8 mouse cellular contexts compared by ENCODE assay signal in genomic region chr8:94976651-94977417, GRCm38 (mm10). TPM values are rescaled to one million over a fixed set of nuclear protein-coding genes. Genes with fewer than 3 reads are reported as not detected.
A peak's percentile ranks its signal among the peaks of the same experiment; 100 is the strongest.
DNase-seq lines count a peak whose midpoint lies in the region; ATAC-seq and TF ChIP-seq lines count a peak whose summit lies in the region.

No protein-coding gene starts in this region.

- H3K27ac ChIP-seq in hindbrain, embryonic 10.5 days, result peak overlapping the region; percentile 67; the same call in 1 of the 2 replicates
- H3K27ac ChIP-seq in hindbrain, embryonic 11.5 days (ENCODE audit: low read depth, low read length), result no peak overlapping the region
- peak overlapping the region; percentile 47; the same call in 1 of the 2 replicates for H3K27ac ChIP-seq in limb, embryonic 12.5 days
- H3K27ac ChIP-seq in midbrain, embryonic 14.5 days (replicated peaks; ENCODE audit: low read depth, low read length), result no peak overlapping the region
- no peak overlapping the region for H3K27ac ChIP-seq in layer of hippocampus, adult 2 months

- H3K4me3 ChIP-seq in hindbrain, embryonic 10.5 days, result peak overlapping the region; percentile 28
- no peak overlapping the region for H3K4me3 ChIP-seq in hindbrain, embryonic 11.5 days (ENCODE audit: low read depth, low read length)
- peak overlapping the region; percentile 29 for H3K4me3 ChIP-seq in limb, embryonic 12.5 days (replicated peaks)
- no peak overlapping the region; the same call in 1 of the 2 replicates for H3K4me3 ChIP-seq in midbrain, embryonic 14.5 days (replicated peaks; ENCODE audit: low read depth, low read length)
- H3K4me3 ChIP-seq in layer of hippocampus, adult 2 months, result no peak overlapping the region

- DNase-seq in hindbrain, embryonic 10.5 days (ENCODE audit: low spot score), result no peak
- DNase-seq in hindbrain, embryonic 11.5 days (ENCODE audit: low spot score), result no peak
- no peak for DNase-seq in midbrain, embryonic 14.5 days
- no peak for DNase-seq in frontal cortex, postnatal 25 days (ENCODE audit: low spot score in 2 of 2)
- DNase-seq in layer of hippocampus, adult 2 months (ENCODE audit: low spot score in 2 of 2), result no peak

- 18% methylated on average over 17 of the region's 17 CpGs for WGBS in hindbrain, embryonic 10.5 days
- 23% methylated on average over 17 of the region's 17 CpGs for WGBS in hindbrain, embryonic 11.5 days
- WGBS in limb, embryonic 12.5 days, result 13% methylated on average over 17 of the region's 17 CpGs
- 22% methylated on average over 17 of the region's 17 CpGs for WGBS in midbrain, embryonic 14.5 days

- peaks cover 40% of the 10 kb centered on the region for H3K27me3 ChIP-seq in hindbrain, embryonic 10.5 days (ENCODE audit: insufficient read depth, poor library complexity, severe bottlenecking)
- no peaks in the 10 kb centered on the region for H3K27me3 ChIP-seq in hindbrain, embryonic 11.5 days (ENCODE audit: control insufficient read depth, insufficient read depth, low read length)
- peaks cover 35% of the 10 kb centered on the region for H3K27me3 ChIP-seq in limb, embryonic 12.5 days
- no peaks in the 10 kb centered on the region for H3K27me3 ChIP-seq in midbrain, embryonic 14.5 days (ENCODE audit: control insufficient read depth, insufficient read depth, low read length)

- H3K36me3 ChIP-seq in hindbrain, embryonic 10.5 days, result no peaks in the 10 kb centered on the region
- H3K36me3 ChIP-seq in hindbrain, embryonic 11.5 days (ENCODE audit: control insufficient read depth, insufficient read depth, low read length), result no peaks in the 10 kb centered on the region
- H3K36me3 ChIP-seq in limb, embryonic 12.5 days, result no peaks in the 10 kb centered on the region
- H3K36me3 ChIP-seq in midbrain, embryonic 14.5 days (ENCODE audit: control insufficient read depth, insufficient read depth, low read length), result no peaks in the 10 kb centered on the region

- peaks cover 45% of the 10 kb centered on the region for H3K4me1 ChIP-seq in hindbrain, embryonic 10.5 days (replicated peaks)
- H3K4me1 ChIP-seq in hindbrain, embryonic 11.5 days (replicated peaks; ENCODE audit: control insufficient read depth, insufficient read depth, low read length), result peaks cover 4% of the 10 kb centered on the region; the same call in 1 of the 2 replicates
- H3K4me1 ChIP-seq in limb, embryonic 12.5 days (replicated peaks), result peaks cover 18% of the 10 kb centered on the region
- peaks cover 27% of the 10 kb centered on the region for H3K4me1 ChIP-seq in midbrain, embryonic 14.5 days (ENCODE audit: control insufficient read depth, insufficient read depth, low read length)

- TF ChIP-seq CTCF in layer of hippocampus, adult 2 months (conservative IDR thresholded peaks at IDR 0.05), result no peak

- no peak for ATAC-seq in hindbrain, embryonic 11.5 days (ENCODE audit: low FRiP score)
- peak; percentile 20 for ATAC-seq in granulocyte monocyte progenitor cell, adult 5-6 weeks (replicated peaks; ENCODE audit: poor library complexity, severe bottlenecking)
- no peak for ATAC-seq in limb, embryonic 12.5 days (ENCODE audit: insufficient number of reproducible peaks, insufficient read depth, low FRiP score, low TSS enrichment, low read depth)
- no peak for ATAC-seq in midbrain, embryonic 14.5 days (ENCODE audit: low FRiP score, low TSS enrichment)
- ATAC-seq in frontal cortex, adult (ENCODE audit: low TSS enrichment), result no peak

- no peak overlapping the region for H3K9ac ChIP-seq in hindbrain, embryonic 11.5 days (ENCODE audit: low read depth, low read length)
- H3K9ac ChIP-seq in limb, embryonic 12.5 days (replicated peaks), result 0 out of 2 replicates have a peak overlapping the region, but pooled peaks have one; percentile 19
- no peak overlapping the region; the same call in 1 of the 2 replicates for H3K9ac ChIP-seq in midbrain, embryonic 14.5 days (replicated peaks; ENCODE audit: low read length)

- H3K9me3 ChIP-seq in hindbrain, embryonic 10.5 days, result no peaks in the 10 kb centered on the region
- H3K9me3 ChIP-seq in hindbrain, embryonic 11.5 days (ENCODE audit: control insufficient read depth, low read length), result no peaks in the 10 kb centered on the region
- no peaks in the 10 kb centered on the region for H3K9me3 ChIP-seq in limb, embryonic 12.5 days
- no peaks in the 10 kb centered on the region for H3K9me3 ChIP-seq in midbrain, embryonic 14.5 days (ENCODE audit: control insufficient read depth, low read length)

- H3K4me2 ChIP-seq in hindbrain, embryonic 11.5 days (replicated peaks; ENCODE audit: low read depth, low read length), result no peak overlapping the region; the same call in 1 of the 2 replicates
- peak overlapping the region; percentile 49 for H3K4me2 ChIP-seq in limb, embryonic 12.5 days
- H3K4me2 ChIP-seq in midbrain, embryonic 14.5 days (ENCODE audit: low read length), result peak overlapping the region; percentile 37

RNA-seq across cellular contexts. Expression of gene Adgrg1, which starts 2.3 kb away (rescaled TPM):
- polyA plus RNA-seq in hindbrain, embryonic 10.5 days (2016; fragmentation: Nextera tagmentation; extraction: Ambion mirVana), result 101 and 186 TPM in 2 replicates
- 138 and 160 TPM in 2 replicates for polyA plus RNA-seq in hindbrain, embryonic 11.5 days (2014; fragmentation: Nextera tagmentation; extraction: Ambion mirVana)
- 115 and 208 TPM in 2 replicates for total RNA-seq in granulocyte monocyte progenitor cell, adult 5-6 weeks (2014; fragmentation: Nextera tagmentation)
- total RNA-seq in granulocyte monocyte progenitor cell, adult 5-6 weeks (2017), result 50.3 and 50.9 TPM in 2 replicates
- 7.0 and 7.1 TPM in 2 replicates for polyA plus RNA-seq in limb, embryonic 12.5 days (2016; fragmentation: Nextera tagmentation; extraction: Ambion mirVana)
- polyA plus RNA-seq in midbrain, embryonic 14.5 days (2014; fragmentation: Nextera tagmentation; extraction: Ambion mirVana), result 112 and 165 TPM in 2 replicates
- total RNA-seq in layer of hippocampus, adult 2 months (2021), result 10 to 100 TPM; 89.7 to 90.5 TPM

RNA-seq across cellular contexts. Expression of gene Adgrg3, which starts 40.7 kb away (rescaled TPM):
- polyA plus RNA-seq in hindbrain, embryonic 10.5 days (2016; fragmentation: Nextera tagmentation; extraction: Ambion mirVana), result 3.2 and 3.5 TPM in 2 replicates
- polyA plus RNA-seq in hindbrain, embryonic 11.5 days (2014; fragmentation: Nextera tagmentation; extraction: Ambion mirVana), result 2.5 and 4.7 TPM in 2 replicates
- total RNA-seq in granulocyte monocyte progenitor cell, adult 5-6 weeks (2014; fragmentation: Nextera tagmentation), result 142 and 175 TPM in 2 replicates
- total RNA-seq in granulocyte monocyte progenitor cell, adult 5-6 weeks (2017), result 170 and 173 TPM in 2 replicates
- 2.2 and 2.7 TPM in 2 replicates for polyA plus RNA-seq in limb, embryonic 12.5 days (2016; fragmentation: Nextera tagmentation; extraction: Ambion mirVana)
- 0.24 and 1.3 TPM in 2 replicates for polyA plus RNA-seq in midbrain, embryonic 14.5 days (2014; fragmentation: Nextera tagmentation; extraction: Ambion mirVana)
- total RNA-seq in layer of hippocampus, adult 2 months (2021), result under 1 TPM; 0.18 to 0.34 TPM

RNA-seq across cellular contexts. Expression of gene Adgrg5, which starts 53.3 kb away (rescaled TPM):
- 0.22 and 0.68 TPM in 2 replicates for polyA plus RNA-seq in hindbrain, embryonic 10.5 days (2016; fragmentation: Nextera tagmentation; extraction: Ambion mirVana)
- polyA plus RNA-seq in hindbrain, embryonic 11.5 days (2014; fragmentation: Nextera tagmentation; extraction: Ambion mirVana), result 0.14 TPM in 2 replicates
- total RNA-seq in granulocyte monocyte progenitor cell, adult 5-6 weeks (2014; fragmentation: Nextera tagmentation), result not detected in 2 replicates
- total RNA-seq in granulocyte monocyte progenitor cell, adult 5-6 weeks (2017), result not detected in 2 replicates
- 0.23 TPM in 1 of 2 replicates, not detected in the other for polyA plus RNA-seq in limb, embryonic 12.5 days (2016; fragmentation: Nextera tagmentation; extraction: Ambion mirVana)
- polyA plus RNA-seq in midbrain, embryonic 14.5 days (2014; fragmentation: Nextera tagmentation; extraction: Ambion mirVana), result 0.12 TPM in 1 of 2 replicates, not detected in the other
- not detected for total RNA-seq in layer of hippocampus, adult 2 months (2021)

RNA-seq across cellular contexts. Expression of gene Ccdc102a, which starts 58.9 kb away (rescaled TPM):
- 15.7 and 17.5 TPM in 2 replicates for polyA plus RNA-seq in hindbrain, embryonic 10.5 days (2016; fragmentation: Nextera tagmentation; extraction: Ambion mirVana)
- polyA plus RNA-seq in hindbrain, embryonic 11.5 days (2014; fragmentation: Nextera tagmentation; extraction: Ambion mirVana), result 18.5 and 19.2 TPM in 2 replicates
- not detected in 2 replicates for total RNA-seq in granulocyte monocyte progenitor cell, adult 5-6 weeks (2014; fragmentation: Nextera tagmentation)
- 0.34 and 1.5 TPM in 2 replicates for total RNA-seq in granulocyte monocyte progenitor cell, adult 5-6 weeks (2017)
- 48.5 and 52.6 TPM in 2 replicates for polyA plus RNA-seq in limb, embryonic 12.5 days (2016; fragmentation: Nextera tagmentation; extraction: Ambion mirVana)
- 3.6 and 5.2 TPM in 2 replicates for polyA plus RNA-seq in midbrain, embryonic 14.5 days (2014; fragmentation: Nextera tagmentation; extraction: Ambion mirVana)
- total RNA-seq in layer of hippocampus, adult 2 months (2021), result 1 to 10 TPM; 1.7 to 1.9 TPM

Comparison
In these comparisons a context has a peak if more than half of its experiments do, and no peak if none do; other contexts are left out.
1. H3K27ac ChIP-seq: peak in hindbrain, embryonic 10.5 days (single experiment) and limb, embryonic 12.5 days (single experiment); none in hindbrain, embryonic 11.5 days (single experiment), midbrain, embryonic 14.5 days (single experiment) and layer of hippocampus, adult 2 months (single experiment).
2. H3K4me3 ChIP-seq: peak in hindbrain, embryonic 10.5 days (single experiment) and limb, embryonic 12.5 days (single experiment); none in hindbrain, embryonic 11.5 days (single experiment), midbrain, embryonic 14.5 days (single experiment) and layer of hippocampus, adult 2 months (single experiment).
3. RNA of gene Adgrg1, which starts 2.3 kb away (polyA plus RNA-seq): 101 to 186 TPM in hindbrain, embryonic 10.5 days, 112 to 165 TPM in midbrain, embryonic 14.5 days and 138 to 160 TPM in hindbrain, embryonic 11.5 days; 7.0 to 7.1 TPM in limb, embryonic 12.5 days; every median in the first group is over 10 times any median in the second.